Mouse (Mus musculus) cerebellum, postnatal 25 days (tissue): ENCODE measurements around the gene Prkcz.
"Not testable (repeated sequence)": the region's sequence is repeated elsewhere in the genome, so short reads cannot be mapped to it uniquely, and the experiment has no call there.

Experiments used
- DNase-seq, 2 experiments: peaks; one replicate each; pipeline ENCODE4 v3.0.0; 2021; ENCODE audit warnings: mixed read lengths in 2 of 2

Gene Prkcz

DNA sequence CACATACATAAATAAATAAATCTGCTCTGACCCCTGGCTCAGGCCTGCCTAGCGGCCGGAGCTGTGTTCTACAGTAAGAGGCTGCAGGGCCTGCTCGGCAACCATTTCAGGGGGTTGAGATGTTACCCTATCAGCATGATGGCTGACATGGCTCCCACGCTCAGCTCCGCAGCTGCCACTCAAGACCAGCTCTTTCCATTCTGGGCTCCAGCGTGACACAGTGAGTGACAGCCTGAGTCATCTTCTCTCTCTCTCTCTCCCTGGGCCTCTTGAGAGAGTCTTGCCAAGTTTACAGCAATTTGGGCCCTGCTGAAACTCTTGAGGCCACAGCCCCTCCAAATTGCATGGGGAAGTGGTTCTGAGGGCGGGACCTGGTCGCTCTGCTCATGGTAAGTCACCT is 79.5 kb downstream of the Prkcz start:
- DNase-seq: no peak

- no peak for DNase-seq
These were observed 79.9 kb downstream of the Prkcz start for GRCm38 (mm10) chr4:155281227-155281626.

GRCm38 (mm10) chr4:155280768-155281121 is 80.4 kb downstream of the Prkcz start:
- DNase-seq: no peak

DNA sequence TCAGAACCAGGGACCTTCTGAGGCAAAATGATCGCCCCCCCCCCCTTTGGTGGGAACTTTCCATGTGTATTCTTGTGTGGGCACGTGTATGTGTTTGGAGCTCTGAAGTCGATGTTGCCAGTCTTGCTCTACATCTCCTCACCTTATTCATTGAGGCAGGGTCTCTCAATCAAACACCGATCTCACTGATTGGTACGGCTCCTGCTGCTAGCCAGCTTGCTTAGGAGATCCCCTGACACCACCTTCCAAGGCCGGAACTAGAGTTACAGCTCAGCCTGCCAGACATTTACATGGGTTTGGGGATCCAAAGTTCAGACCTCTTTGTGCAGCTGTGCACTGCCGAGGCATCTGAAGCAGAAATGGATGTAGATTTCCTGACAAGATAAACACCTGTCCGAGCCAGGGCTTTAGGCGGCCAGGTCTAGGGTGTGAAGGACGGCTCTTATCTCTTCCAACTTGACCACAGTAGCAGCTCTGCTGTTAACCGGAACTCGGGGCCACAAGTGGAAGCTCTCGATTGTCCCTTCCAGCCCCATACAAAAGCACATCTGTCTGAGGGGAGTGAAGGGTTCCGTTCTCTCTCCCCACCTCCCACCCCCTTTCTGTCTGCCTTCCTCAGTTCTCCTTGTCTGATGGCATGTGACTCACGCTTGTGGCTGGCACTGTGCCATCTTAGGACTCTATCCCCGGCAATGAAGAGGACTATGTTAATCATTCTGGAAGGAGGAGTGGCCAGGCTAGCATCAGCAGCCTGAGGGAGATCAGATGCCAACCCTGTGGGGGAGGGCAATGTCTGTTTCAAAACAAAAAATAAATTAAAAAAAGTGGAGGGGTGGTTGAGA is 81.0 kb downstream of the Prkcz start:
- DNase-seq: no peak

DNA sequence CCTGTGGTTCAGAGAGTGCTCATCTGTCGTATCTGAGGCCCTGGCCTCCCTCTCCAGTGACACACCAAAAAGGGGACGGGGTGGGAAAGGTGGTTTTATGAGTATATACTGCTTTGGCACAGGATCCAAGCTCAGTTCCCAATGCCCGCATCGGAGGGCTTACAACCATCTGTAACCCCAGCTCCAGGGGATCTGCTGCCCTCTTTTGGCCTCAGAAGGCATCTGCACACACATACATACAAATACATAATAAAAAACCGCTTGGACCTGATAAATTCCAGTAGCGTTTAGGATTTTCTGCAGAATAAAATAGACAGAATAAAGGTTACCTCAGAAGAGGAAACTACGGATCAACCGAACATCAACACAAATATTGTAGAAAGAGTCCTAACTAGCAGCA is 82.1 kb downstream of the Prkcz start:
- no peak for DNase-seq

DNA sequence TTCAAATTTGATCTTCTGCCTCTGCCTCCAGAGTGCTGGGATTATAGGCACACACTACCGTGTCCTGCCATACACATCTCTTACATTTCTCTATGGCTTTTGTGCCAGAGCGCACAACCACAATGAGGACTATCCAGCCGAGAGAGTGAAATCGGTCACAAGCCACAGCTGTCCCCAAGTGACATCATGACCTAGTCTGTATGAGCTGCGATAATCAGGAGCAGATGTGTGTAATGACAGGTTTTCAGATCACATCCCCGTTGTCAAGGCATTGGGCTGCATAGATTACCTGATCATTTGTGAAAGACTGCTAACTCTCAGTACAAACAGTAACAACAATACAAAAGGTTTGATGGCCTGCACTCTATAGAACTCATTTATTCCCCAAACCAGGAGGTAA is 83.2 kb downstream of the Prkcz start:
- DNase-seq: no peak

- DNase-seq: peak; percentile 54 to 69
These were observed 86.3 kb downstream of the Prkcz start for GRCm38 (mm10) chr4:155274851-155275250.

DNA sequence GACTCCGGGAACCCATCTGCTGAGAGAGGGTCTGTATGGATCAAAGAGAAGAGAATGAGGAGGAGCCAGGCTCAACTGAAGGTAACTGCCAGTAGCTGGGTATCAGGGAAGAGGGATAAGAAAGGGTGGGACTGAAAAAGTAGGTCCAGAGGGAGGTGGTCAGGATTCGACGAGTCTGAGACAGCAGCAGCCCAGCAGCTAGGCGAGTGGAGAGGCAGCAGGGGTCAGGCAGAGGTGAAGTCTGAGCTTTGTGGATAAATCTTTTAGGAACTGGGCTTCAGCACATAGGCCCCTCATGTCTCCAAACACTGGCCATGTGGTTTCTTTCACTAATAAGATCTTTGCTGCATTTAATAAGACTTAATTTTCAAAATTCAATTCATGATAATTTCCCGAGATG is 86.7 kb downstream of the Prkcz start:
- no peak for DNase-seq

- peak; percentile 77 to 85 for DNase-seq
These were observed 92.8 kb downstream of the Prkcz start for GRCm38 (mm10) chr4:155268382-155268781.

- DNase-seq: peak; percentile 52 to 58
These were observed 93.5 kb downstream of the Prkcz start for GRCm38 (mm10) chr4:155267639-155268175.

- DNase-seq: no peak
These were observed 94.1 kb downstream of the Prkcz start for GRCm38 (mm10) chr4:155267047-155267543.

- DNase-seq: peak; percentile 93 to 94
These were observed 96.4 kb downstream of the Prkcz start for GRCm38 (mm10) chr4:155264521-155265321.

- DNase-seq: peak; percentile 45 to 55
These were observed 108.9 kb downstream of the Prkcz start for GRCm38 (mm10) chr4:155252253-155252652.

GRCm38 (mm10) chr4:155251147-155251546 is 110.0 kb downstream of the Prkcz start:
- DNase-seq: peak; percentile 52 to 53

DNA sequence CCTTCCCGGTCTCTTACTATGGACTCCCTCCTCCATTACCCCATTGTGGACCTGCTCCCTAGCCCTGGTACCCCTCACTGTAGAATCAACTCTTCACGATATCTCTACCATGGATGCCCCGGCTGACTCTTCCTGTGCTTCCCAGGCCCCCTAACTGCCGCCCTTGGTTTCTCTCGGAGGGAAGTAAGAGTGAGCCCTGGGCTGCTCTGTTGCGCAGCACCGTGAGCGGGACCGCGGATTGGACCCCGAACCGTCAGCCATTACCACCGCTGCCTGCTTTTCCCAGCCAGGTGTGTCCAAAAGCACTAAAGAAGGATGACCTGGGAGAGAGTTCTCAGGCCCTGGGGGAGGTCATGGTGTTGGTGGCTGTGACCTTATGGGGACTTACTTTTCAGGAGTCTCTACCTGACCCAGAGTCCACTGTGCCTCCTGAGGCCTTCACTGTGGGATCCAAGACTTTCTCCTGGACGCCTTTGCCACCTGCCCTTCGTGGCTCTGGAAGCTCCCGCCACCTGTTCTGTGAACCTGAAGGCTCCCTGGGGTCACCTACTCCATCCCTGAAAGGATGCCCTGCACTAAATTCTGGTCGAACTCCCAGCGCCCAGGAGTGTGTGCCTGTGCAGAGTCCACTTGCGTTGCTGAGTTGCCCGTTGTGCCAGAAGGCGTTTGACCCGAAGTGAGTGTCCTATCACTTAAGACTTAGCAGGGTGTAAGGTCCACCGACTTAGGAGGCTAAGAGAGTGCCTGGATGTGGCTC is 110.6 kb downstream of the Prkcz start:
- DNase-seq: peak; percentile 64 to 74

- peak; percentile 91 for DNase-seq
These were observed 111.4 kb downstream of the Prkcz start, which contains the start of gene Faap20 for GRCm38 (mm10) chr4:155249648-155250351. Gene Faap20, plus strand, starts transcription at chr4:155249802.

GRCm38 (mm10) chr4:155249257-155249647 is 111.9 kb downstream of the Prkcz start:
- peak; percentile 96 to 97 for DNase-seq

DNA sequence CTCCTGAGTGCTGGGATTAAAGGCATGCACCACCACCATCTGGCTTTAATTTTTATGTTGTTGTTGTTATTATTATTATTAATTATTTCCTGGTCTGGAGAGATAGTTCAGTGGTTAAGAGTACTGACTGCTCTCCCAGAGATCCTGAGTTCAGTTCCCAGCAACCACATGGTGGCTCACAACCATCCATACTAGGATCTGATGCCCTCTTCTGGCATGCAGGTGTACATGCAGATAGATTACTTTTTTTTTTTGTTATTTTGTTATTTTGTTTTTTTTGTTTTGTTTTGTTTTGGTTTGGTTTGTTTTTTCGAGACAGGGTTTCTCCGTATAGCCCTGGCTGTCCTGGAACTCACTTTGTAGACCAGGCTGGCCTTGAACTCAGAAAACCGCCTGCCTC is 113.1 kb downstream of the Prkcz start:
- not testable (repeated sequence) for DNase-seq

GRCm38 (mm10) chr4:155246691-155247105 is 114.5 kb downstream of the Prkcz start:
- DNase-seq: peak; percentile 87 to 90

DNA sequence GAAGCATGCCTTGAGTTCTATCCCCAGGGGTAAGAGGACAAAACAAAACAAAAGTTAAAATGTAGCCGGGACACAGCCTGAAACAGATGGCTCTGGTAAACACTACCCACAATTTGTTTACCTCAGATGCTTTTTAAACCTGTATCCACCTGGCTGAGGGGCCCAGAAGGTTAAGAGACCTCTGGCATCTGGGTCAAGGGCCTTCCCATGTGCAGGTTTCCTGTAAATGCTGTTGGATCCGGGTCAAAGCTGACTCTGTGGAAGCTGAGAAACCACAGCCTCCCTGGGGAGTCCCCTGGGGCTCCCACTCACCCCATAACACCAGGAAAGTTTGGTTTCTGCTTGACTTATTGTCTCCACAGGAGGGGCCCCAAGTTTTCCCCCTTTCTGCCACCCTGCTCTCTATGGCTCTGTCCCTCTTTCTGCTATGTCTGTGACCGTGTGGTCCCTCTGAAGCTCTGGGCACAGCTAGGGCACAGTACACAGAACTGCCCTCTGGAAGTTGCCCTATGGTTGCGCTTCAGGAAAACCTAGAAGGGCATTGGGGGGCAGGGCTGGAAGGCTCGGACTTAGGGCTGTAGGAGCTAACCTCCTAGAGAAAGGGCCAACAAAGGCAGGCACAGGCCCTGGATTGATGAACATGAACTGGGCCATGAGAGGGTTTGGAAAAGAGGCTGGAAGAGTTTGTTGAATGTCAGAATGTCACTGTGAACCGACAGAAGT is 115.2 kb downstream of the Prkcz start:
- peak in 1 of 2 experiments; percentile 33 for DNase-seq

DNA sequence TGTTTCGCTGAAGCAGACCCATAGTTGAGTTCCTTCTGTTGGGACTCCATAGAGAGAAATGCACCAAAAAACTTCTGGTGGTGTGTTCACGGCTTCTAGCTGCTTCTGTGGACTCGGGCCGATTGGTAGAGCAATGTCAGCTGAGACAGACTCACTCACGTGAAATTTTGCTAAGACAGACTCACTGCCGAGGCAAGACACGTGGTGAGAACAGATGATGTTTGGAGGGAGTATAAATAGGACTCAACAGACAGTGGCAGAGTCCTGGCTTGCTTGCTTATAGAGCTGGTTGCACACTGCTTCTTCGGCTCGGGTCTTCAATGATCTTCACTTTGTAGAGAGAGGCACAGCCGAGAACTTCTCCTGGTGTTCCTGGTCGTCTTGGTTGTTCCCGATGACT is 117.9 kb downstream of the Prkcz start:
- no peak for DNase-seq
